Mouse (Mus musculus): ENCODE results near the gene Ccr9.

GRCm38 (mm10) chr9:123709226-123709625 is 31.0 kb downstream of the Ccr9 start:
- no peak for TF ChIP-seq POLR2A (IDR thresholded peaks at IDR 0.05; ENCODE audit: low read depth, low read length)
- no peak for TF ChIP-seq CTCF (conservative IDR thresholded peaks at IDR 0.05; ENCODE audit: insufficient read depth, insufficient read length, low read depth, low read length)

Data from kidney, adult 2 months (tissue).